ENCODE assay signal across 22 mouse cellular contexts in genomic region chr17:88641836-88642235, GRCm38 (mm10). TPM values are rescaled to one million over a fixed set of nuclear protein-coding genes. Genes with fewer than 3 reads are reported as not detected.
"Had no signal": no experiment of that assay in that cellular context is flagged by ENCODE, and none has a peak within 500 bp of the region (broad histone marks: within the 10 kb centered on the region; RNA-seq: fewer than 3 reads in every experiment).

No protein-coding gene starts in this region.

- H3K9me3 ChIP-seq: heart, embryonic 10.5 days; heart, embryonic 12.5 days; hindbrain, embryonic 10.5 days; hindbrain, embryonic 12.5 days; limb, embryonic 10.5 days; limb, embryonic 12.5 days; liver, embryonic 13.5 days; liver, embryonic 15.5 days had no signal

- H3K4me2 ChIP-seq: heart, embryonic 12.5 days; hindbrain, embryonic 12.5 days; hindbrain, embryonic 14.5 days; limb, embryonic 12.5 days; liver, embryonic 13.5 days; liver, embryonic 15.5 days had no signal

- H3K27me3 ChIP-seq: heart, embryonic 12.5 days; hindbrain, embryonic 12.5 days; limb, embryonic 12.5 days; liver, embryonic 13.5 days; liver, embryonic 15.5 days had no signal

- H3K9ac ChIP-seq: heart, embryonic 12.5 days; hindbrain, embryonic 12.5 days; hindbrain, embryonic 14.5 days; limb, embryonic 12.5 days; liver, embryonic 13.5 days; liver, embryonic 15.5 days had no signal

- H3K36me3 ChIP-seq: hindbrain, embryonic 10.5 days; hindbrain, embryonic 12.5 days; liver, embryonic 13.5 days; liver, embryonic 15.5 days had no signal

- H3K27ac ChIP-seq: gastrocnemius, adult 2 months; heart, embryonic 10.5 days; hindbrain, embryonic 10.5 days; hindbrain, embryonic 12.5 days; hindbrain, embryonic 14.5 days; layer of hippocampus, adult 2 months; left cerebral cortex, adult 2 months; limb, embryonic 10.5 days; limb, embryonic 12.5 days; liver, embryonic 13.5 days; liver, embryonic 15.5 days had no signal

- ATAC-seq: hindbrain, embryonic 16.5 days had no signal

- H3K4me3 ChIP-seq: gastrocnemius, adult 2 months; heart, embryonic 10.5 days; heart, embryonic 12.5 days; hindbrain, embryonic 10.5 days; hindbrain, embryonic 12.5 days; layer of hippocampus, adult 2 months; left cerebral cortex, adult 2 months; limb, embryonic 10.5 days; limb, embryonic 12.5 days; liver, embryonic 13.5 days; liver, embryonic 15.5 days had no signal

- H3K4me1 ChIP-seq: limb, embryonic 10.5 days; limb, embryonic 12.5 days; liver, embryonic 13.5 days; liver, embryonic 15.5 days had no signal

- DNase-seq: gastrocnemius, adult 2 months; gastrocnemius, postnatal 10 days; gastrocnemius, postnatal 25 days; heart, postnatal 4 days; kidney, postnatal 10 days; kidney, postnatal 25 days; liver; liver, embryonic 13.5 days had no signal

RNA-seq across cellular contexts. Expression of gene Gtf2a1l, which starts 26.6 kb away (rescaled TPM):
- polyA plus RNA-seq: heart, embryonic 10.5 days; heart, embryonic 14.5 days; kidney, embryonic 14.5 days; kidney, embryonic 16.5 days; limb, embryonic 12.5 days; liver, embryonic 13.5 days; liver, embryonic 15.5 days had no signal
